Mouse (Mus musculus) T-cell, adult 66 days (primary cell): ENCODE results near the gene Ssx9. TPM values are rescaled to one million over a fixed set of nuclear protein-coding genes. Genes with fewer than 3 reads are reported as not detected.

ENCODE experiments used
- total RNA-seq, 2 experiments: library from RNA; stranded (reverse); gene quantifications; 3 replicates in 1 of 2; 4 replicates in 1 of 2; pipeline ENCODE4 v1.2.4; 2023

Ssx9 gene
- total RNA-seq, result not detected

GRCm38 (mm10) chrX:8748132-8748531, at the start of gene Ssx9:
TSS of gene Ssx9 (plus strand) at chrX:8748432.

GRCm38 (mm10) chrX:8803391-8803790, 55.2 kb downstream of the Ssx9 start, which contains the start of gene Ssxb5:
TSS of gene Ssxb5 (plus strand) at chrX:8803691.

Other genes starting within 250 kb of the Ssx9 start
- not detected for gene Gm14459, start 223.5 kb upstream of the Ssx9 start, total RNA-seq
- not detected for gene Ssxb6, start 200.2 kb upstream of the Ssx9 start, total RNA-seq
- not detected for gene Ssxb3, start 156.6 kb upstream of the Ssx9 start, total RNA-seq
- not detected for gene Ssxb8, start 57.6 kb upstream of the Ssx9 start, total RNA-seq
- gene Ssxb5, start 55.3 kb downstream of the Ssx9 start, total RNA-seq, result not detected
- not detected for gene Gm6592, start 95.6 kb downstream of the Ssx9 start, total RNA-seq
- not detected for gene Gm5751, start 125.8 kb downstream of the Ssx9 start, total RNA-seq
- gene B630019K06Rik, start 143.9 kb downstream of the Ssx9 start, total RNA-seq, result 1 to 10 TPM; 1.7 to 2.5 TPM
- gene Fthl17b, start 214.5 kb downstream of the Ssx9 start, total RNA-seq, result not detected
- not detected for gene Fthl17c, start 228.1 kb downstream of the Ssx9 start, total RNA-seq
- not detected for gene Fthl17d, start 238.3 kb downstream of the Ssx9 start, total RNA-seq